Mouse (Mus musculus): ENCODE results near the gene Pla2g4f.

Gene Pla2g4f

DNA sequence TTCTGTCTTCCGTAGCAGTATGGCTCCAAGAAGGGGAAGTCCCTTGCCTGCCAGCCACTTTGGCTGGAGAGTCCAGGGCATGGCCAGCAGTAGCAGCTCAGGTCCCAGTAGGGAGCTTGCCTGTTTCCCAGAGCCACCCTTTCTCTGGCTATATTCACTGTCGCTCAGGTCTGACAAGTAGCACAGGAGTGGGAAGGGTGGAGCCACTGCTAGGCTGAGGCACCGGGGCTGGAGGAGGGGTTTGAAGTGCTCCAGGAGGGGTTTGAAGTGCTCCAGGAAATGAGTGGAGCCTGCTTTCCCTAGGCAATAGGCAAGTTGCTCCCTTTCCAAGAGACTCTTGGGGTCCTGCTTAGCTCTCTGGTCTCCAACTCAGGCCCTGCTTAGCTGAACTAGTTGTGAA is at the start of gene Pla2g4f:
Pla2g4f (minus strand) TSS at position 190 of the 400 bp plus-strand sequence.
- no peak for DNase-seq (ENCODE audit: low spot score in 2 of 2)

DNA sequence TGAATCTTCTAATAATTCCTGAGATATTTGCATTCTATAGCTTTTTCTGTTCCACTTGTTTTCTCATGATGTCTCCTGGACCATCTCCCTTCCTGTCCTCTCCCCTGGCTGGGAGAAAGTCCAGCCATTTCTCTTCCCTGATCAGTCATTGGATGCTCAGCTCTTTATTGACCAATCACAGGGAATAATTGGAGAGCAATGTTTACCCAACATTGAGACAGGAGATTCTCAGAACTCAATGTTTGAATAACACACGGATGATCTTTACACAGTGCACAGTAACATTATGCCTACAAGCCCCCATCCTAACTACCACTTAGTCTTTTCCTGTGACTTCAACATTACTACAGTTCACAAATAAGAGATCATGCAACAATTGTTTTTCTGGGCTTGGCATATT is 46.5 kb upstream of the Pla2g4f start:
- no peak for DNase-seq (ENCODE audit: low spot score in 2 of 2)

DNA sequence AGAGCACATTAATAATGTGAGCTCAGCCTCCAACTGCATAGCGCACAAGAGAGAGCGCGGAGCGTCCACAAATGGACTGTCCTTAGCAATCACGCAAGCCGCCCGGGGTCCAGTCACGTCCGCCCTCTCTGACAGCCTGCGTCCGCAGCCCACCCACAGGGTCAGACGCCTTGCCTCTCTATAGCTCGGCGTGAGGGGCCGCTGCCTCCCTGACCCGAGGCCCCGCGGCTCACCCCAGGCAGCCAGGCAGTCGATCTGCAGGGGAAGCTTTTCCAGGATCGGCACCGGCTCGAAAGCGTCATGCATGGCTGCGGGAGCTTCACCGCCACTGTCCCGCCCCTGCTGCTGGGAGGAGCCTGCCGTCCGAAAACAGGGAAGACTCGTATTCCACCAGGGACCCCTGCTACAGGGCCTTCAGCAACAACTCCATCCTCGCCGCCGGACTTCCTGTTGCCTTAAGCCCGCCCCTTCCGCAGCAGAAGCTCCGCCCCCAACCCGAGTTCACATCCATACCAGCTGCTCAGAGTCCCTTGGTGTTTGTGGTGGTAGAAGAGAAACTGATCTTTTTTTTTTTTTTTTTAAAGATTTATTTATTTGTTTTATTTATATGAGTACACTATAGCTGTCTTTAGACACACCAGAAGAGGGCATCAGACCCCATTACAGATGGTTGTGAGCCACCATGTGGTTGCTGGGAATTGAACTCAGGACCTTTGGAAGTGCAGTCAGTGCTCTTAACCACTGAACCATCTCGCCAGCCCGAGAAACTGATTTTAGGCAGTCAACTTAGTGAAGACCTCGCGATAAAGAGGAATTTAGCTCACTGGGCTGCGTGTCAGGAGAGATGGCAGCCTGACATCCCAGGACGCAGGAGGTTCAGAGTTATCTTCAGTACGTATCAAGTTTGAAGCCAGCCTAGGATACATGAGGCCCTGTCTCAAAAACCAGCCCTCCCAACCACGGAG is 39.0 kb upstream of the Pla2g4f start, which contains the start of gene Vps39:
Vps39 (minus strand) TSS at position 456 of the 965 bp plus-strand sequence.
- DNase-seq (ENCODE audit: low spot score in 2 of 2), result peak; percentile 84 to 86

DNA sequence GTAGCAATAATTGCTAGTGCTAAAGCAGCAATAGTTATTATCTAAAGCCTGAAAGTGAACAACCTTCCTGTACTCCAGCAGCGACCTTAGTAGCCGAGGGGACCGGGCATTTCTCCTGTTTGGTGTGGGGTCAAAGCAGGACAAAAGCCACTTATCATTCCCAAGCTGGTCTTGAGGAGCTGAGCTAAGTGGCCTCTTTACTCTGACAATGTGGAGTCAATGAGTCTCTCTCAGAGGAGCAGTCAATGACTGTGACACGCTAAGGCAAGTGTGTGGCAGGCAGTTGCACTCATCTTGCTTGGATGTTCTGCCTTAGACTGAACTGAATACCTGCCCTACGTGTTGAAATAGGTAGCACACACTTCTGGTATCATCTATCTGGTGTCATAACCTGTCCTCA is 37.4 kb upstream of the Pla2g4f start:
- DNase-seq (ENCODE audit: low spot score in 2 of 2), result no peak

DNA sequence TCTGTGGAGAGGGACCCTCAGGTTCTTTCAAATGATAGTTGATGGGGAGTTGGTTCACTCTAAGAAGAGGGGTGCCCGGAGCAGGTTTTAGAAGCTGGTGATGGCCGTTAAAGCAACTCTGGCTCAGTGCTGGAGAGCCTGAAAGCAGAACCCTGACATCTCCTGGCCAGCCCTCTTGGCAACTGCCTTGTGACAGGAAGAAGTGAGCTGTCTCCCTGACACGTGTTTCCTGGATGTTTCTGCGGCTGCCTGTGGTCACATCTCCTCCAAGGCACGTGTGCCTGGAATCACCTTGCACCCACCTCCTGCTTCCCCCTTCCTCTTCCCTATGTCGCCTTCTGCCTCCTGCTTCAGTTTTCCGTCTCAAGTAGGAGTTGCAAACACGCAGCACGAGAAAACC is 34.2 kb upstream of the Pla2g4f start:
- DNase-seq (ENCODE audit: low spot score in 2 of 2), result no peak

DNA sequence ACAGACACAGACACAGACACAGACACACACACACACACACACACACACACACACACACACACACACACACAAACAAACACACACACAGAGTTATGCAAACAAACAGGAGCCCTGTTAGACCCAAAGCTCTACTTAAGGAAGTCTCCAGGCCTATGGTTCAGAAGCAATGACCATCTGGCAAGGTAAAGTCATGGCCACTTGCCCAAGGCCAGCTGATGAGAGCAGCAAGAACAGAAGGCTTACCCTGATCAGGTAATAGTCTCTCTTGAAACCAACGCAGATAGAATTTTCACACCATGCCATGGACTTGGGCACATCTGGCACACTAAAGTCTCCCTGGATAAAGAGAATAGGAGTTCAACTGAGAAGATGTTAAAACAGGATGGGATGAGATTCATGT is 27.8 kb upstream of the Pla2g4f start:
- no peak for DNase-seq (ENCODE audit: low spot score in 2 of 2)

DNA sequence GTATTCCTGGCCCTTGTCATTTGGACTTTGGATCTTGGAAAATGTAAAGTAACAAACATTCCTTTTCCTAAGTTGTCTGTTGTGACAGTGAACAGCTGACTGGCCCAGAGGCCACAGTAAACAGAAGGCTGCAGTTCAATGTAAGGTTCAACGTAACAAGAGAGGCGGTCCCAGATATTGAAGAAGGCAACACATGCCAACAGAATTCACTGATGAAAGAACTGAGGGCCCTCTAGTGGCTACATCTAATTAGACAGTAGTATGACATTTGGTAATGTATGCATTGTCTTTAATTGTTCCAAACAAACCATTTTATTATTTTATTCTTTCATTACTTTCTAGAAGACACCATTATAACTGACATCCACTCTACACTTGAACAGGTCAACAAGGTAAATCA is 23.9 kb upstream of the Pla2g4f start:
- DNase-seq (ENCODE audit: low spot score in 2 of 2), result no peak

DNA sequence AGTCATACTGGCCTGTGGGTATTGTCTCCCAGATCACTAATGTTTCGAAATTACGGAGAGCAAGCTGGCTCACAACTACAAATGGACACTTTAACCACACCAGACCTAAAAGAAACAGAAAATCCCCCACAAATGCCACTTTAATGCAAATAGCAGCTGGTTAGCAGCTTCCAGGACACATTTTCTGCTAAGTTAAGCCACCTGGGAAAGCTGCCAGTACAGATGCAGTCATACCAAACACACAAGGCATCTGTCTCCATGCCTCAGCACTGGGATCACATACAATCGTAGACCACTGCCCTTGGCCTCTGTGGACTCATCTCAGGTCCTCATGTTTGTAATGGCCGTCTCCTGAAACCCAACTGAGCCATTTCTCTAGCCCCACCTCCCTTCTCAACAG is 17.6 kb upstream of the Pla2g4f start:
- no peak for DNase-seq (ENCODE audit: low spot score in 2 of 2)

DNA sequence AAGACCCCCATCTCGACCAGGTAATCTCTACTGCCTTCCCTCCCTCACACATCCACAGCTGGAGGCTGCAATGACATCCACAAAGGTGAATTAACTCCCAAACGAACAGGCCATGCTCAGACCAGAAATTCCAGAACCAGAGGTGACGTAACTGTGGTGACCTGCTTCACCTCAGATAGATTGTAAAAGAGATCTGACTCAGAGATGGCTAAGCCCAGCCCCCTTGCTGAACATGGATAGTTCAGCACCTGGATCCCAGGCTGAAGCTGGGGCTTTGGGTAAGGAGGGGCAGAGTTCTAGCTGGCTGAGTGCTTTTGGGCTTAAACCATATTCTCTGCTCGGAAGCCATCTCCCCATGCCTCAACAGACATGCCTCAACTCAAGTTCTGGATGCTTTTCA is 1.1 kb upstream of the Pla2g4f start:
- DNase-seq (ENCODE audit: low spot score in 2 of 2), result no peak

DNA sequence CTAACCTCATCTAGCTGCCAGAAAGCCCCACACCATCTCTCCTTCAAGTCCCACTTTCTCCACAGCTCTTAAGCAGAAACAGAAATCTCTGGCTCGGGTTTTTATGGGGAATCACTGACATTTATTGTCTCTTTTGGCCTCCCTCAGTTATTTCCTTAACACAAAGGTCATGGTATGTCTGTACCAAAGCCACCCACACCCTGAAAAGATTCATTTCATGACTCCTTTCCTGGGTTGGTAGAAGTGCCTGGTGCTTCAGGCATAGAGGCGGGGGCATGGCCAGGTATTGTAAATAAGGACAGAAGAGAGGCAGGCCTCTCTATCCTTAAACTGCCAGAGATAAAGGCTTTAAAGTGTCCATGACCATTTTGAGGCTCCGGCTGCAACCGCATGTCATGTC is 522 bp upstream of the Pla2g4f start:
- no peak for DNase-seq (ENCODE audit: low spot score in 2 of 2)

DNA sequence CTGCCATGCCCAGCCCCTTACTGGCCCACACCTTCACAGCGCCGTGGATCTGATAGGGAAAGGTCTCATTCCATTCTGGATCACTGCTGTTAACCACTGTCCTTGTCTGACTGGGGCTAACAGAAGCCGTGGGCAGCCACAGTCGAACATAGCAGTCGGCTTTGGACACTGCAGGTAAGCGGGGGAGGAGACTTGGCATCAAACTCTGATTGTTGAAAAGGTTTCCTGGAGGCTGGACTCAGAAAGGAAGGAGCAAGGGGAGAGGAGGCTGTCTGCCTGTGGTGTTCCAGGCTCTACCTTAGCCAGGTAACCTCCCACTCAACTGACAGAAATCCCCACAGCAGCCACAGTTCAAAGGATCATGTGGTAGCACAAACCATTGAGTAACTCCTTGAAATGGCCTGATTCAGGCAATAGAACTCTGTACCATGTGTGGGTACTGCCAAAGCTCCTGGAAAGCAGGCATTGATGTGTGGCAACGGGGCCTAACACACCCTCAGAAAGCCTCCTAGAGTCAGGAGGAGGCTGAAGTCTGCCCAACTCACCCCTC is 1.6 kb downstream of the Pla2g4f start:
- no peak for DNase-seq (ENCODE audit: low spot score in 2 of 2)

DNA sequence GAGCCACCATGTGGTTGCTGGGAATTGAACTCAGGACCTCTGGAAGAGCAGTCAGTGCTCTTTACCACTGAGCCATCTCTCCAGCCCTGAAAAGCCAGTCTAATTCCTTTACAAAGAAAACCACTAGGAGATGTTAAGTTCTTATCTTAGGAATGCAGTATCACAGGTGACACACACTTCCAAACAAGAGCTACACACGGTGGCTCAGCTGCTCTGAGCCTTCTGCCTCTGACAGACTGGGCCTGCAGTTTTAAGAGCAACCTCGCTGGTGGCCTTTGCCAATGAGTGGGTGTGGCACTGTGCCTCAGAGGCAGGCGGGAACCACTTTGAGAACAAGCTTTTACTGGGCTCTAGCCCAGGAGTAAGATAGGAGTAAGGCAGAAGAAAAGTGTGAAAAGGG is 9.9 kb downstream of the Pla2g4f start:
- no peak for DNase-seq (ENCODE audit: low spot score in 2 of 2)

DNA sequence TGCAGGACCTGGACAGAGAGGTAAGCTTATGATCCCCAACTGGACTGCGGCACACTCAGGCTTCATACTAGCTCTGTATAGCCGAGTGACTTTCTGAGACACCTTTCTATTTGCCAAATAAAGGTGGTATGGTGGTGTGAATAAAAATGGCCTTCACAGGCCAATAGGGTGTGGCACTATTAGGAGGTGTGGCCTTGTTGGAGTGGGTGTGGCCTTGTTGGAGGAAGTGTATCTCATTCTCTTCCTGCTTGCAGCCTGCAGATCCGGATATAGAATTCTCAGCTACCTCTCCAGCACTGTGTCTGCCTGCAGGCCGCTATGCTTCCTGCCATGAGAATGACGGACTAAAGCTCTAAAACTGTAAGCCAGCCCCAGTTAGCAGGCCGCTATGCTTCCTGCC is 12.9 kb downstream of the Pla2g4f start:
- DNase-seq (ENCODE audit: low spot score in 2 of 2), result no peak

DNA sequence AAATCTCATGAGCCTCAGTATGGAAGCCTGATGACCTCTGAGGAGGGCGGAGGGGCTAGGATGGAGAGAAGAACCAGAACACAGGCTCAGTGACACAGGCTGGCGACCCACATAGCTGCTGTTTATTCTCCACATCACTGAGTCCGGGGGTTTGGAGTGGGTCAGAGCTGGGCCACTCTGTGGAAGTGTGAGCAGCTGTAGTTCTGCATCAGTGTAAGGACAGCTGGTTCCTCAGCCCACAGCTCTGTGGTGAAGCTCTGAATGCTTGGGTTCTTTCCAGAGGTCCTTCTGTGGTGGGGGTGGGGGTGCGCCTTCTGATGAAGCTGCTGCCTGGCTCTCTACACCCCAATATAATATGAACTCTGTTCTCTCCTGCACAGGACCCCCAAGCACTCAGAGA is 14.1 kb downstream of the Pla2g4f start:
- no peak for DNase-seq (ENCODE audit: low spot score in 2 of 2)

DNA sequence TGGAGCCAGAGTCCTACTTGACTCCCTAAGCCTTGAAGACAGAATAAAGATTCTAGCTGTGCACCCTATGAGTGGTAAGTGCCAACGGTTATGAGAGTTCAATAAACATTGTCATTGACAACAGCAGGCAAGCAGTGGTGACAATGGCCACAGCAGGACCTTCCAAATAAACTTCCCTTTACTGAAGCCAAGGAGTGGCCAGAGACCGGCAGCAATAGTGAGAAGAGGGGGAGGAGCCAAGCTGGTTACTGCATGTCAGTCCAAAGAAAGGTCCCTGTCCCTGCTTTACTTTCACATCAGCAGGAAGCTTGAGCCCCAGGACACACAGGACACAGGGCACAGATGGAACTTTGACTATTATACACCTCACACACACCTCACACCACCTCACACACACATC is 17.8 kb downstream of the Pla2g4f start:
- DNase-seq (ENCODE audit: low spot score in 2 of 2), result no peak

DNA sequence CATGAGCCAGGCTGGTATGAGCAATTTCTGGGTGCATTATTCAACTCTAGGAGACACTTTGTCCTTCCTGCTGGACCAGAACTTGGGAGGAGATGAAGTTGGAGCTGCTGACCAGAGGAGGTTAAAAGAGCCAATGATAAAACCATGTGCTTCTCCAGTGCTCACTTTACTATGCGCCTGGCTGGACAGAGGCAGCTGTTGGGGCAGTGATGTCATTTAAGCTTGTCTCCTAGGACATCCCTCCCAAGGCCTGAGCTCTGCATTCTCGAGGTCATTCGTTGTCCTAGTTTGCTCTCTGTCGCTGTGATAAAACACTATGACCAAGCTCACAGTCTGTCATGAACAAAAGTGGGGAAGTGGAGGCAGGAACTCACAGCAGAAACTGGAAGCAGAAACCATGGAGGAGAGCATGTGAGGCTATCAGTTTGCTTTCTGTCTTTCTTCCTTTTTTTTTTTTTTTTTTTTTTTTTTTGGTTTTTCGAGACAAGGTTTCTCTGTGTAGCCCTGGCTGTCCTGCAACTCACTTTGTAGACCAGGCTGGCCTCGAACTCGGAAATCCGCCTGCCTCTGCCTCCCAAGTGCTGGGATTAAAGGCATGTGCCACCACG is 22.4 kb downstream of the Pla2g4f start:
- DNase-seq (ENCODE audit: low spot score in 2 of 2), result no peak

DNA sequence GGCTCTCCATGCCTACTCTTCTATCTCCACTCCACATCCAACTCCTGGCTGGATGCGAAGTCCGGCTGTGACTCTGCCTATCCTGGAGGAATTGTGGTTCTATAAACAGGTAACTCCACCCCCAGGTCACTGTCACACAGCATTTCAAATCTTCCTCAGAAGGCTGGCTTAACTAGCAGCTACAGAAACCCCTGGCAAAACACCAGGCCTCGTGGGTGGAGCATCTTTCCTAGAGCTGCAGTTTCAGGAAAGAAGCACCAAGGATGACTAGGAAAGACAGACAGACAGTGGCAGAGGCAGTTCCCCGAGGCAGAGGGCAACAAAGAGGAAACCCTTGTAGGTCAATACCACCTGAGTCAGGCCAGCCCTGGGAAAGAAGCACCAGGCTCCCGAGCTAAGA is 25.0 kb downstream of the Pla2g4f start, which contains the start of gene Pla2g4d:
Pla2g4d (minus strand) TSS at position 203 of the 400 bp plus-strand sequence.
- DNase-seq (ENCODE audit: low spot score in 2 of 2), result no peak

DNA sequence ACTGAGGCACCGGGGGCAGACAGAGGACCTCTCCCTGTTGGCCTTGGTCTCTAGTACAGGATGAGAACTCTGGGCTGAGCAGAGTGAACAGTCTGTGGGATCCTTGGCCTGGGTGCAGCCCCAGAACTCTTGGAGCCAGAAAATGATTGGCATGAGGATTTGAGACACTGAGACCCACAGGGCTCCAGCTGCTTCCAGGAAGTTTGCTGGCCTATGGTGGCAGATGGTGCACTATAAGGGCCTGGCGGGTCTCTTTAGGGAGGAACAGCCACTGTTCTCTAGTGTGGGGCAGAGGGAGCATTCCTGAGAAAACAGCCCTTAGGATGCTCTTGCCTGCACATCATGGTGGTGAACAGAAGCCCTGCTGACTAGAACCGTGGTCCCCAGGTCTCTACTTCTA is 25.6 kb downstream of the Pla2g4f start:
- DNase-seq (ENCODE audit: low spot score in 2 of 2), result no peak

DNA sequence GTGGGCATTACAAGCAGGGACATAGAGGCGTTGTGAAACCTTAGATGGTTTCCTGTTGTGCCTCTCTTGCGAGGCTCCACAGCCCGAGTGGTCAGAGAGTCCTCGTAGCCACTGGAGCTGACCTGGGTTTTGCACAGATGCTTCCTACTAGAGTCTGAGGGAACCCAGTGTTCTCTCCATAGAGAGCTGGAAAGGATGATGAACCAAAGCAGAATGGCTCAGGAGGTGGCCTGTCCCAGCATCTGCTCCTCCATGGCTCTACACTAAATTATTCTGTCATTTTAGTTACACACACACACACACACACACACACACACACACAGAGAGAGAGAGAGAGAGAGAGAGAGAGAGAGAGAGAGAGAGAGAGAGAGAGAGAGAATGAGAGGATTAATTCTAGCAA is 28.3 kb downstream of the Pla2g4f start:
- DNase-seq (ENCODE audit: low spot score in 2 of 2), result no peak

DNA sequence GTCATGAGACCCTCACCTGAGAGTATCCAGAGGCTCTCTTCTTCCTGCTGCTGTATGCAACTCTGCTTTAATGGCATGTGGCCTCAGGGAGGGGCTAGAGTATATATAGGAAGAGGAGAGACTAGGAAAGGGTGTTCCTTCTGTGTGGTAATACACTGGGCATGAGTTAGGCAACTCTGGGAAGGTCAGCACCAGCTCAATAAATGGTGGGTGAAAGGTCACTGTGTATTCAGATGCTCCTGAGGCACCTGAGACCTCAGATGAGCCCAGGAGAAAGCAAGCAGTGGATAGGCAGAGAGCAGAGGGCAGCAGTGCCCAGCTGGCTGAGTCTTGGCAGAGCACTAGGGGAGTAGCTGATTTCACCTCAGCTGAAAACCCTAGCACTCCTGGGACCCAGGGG is 29.3 kb downstream of the Pla2g4f start:
- no peak for DNase-seq (ENCODE audit: low spot score in 2 of 2)

DNA sequence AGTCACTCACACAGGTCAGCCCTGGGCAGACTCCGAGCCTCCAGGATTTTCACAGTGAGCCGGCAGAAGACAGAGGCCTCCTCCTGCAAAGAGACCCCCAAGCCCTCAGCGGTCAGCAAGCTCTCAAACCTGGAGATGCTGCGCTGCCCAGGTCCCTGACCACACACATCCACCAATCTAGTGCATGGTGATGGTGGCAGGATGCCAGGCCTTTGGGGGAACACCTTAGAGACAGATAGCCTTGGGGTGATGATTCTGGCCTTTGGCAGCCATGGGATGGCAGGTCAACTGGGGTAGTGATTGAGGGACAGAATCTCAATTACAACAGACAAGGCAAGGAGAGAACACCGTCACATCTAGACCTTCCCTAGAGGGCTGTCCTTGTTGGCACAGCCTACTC is 29.9 kb downstream of the Pla2g4f start:
- no peak for DNase-seq (ENCODE audit: low spot score in 2 of 2)

DNA sequence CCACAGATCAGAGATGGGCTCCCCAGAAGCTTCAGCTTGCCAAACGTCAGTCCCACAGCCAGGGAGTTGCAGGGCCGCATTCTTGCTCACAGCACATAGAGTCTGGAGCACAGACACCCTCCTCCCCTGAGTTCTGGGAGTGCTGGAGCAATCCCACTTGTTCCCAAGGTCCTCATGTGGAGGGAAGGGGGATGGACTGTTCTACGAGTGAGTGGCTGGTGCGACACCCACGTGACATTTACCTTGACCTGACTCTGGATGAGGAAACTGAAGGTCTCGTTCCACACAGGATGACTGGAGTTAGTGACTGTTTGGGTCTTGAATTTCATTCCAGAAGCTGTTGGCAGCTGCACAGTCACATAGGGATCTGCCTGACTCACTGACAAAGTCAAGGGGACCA is 30.4 kb downstream of the Pla2g4f start:
- DNase-seq (ENCODE audit: low spot score in 2 of 2), result no peak

DNA sequence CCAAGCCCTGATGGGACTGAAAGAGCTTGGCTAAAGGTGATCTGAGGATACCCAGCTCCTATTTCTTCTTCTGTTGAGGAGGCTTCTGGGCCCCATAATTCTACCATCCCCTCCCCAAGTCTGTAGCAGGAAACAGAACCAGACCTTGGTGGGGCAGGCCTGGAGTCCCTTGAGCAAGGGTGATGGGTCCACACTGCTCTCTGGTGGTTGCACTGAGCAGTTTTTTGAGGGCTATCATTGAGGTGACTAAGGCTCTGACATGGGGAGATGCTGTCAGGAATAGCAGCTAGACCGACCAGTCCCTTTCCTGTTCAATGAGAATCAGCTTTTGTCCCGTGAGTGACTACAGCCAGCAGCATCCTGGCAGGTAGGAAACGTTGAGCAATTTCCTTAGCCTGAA is 32.7 kb downstream of the Pla2g4f start:
- DNase-seq (ENCODE audit: low spot score in 2 of 2), result no peak

Measured in frontal cortex, postnatal 14 days (tissue).